Mouse (Mus musculus) liver, embryonic 15.5 days (tissue): ENCODE results near the gene Gm1043. TPM values are rescaled to one million over a fixed set of nuclear protein-coding genes. Genes with fewer than 3 reads are reported as not detected.

Source experiments
- ATAC-seq: fragments of 200-750 bp; cut with Nextera tagmentation; 2 replicates; pipeline ENCODE4 v1.8.0; 2017; ENCODE audit warnings: moderate number of reproducible peaks, mild to moderate bottlenecking, moderate library complexity; ENCODE audit not compliant: insufficient read depth
- H3K27ac ChIP-seq: fragments of 300-500 bp; sonication (generic); replicated peaks from 2 replicates; pipeline ENCODE4 v1.5.1; 2015; ENCODE audit warnings: mild to moderate bottlenecking, inconsistent platforms
- H3K27me3 ChIP-seq: fragments of 300-500 bp; sonication (generic); 2 replicates; pipeline ENCODE4 v1.6.1; 2015; ENCODE audit warnings: mild to moderate bottlenecking, inconsistent platforms
- H3K36me3 ChIP-seq: fragments of 300-500 bp; sonication (generic); replicated peaks from 2 replicates; pipeline ENCODE4 v1.6.1; 2015; ENCODE audit warnings: moderate library complexity, mild to moderate bottlenecking, inconsistent platforms
- H3K4me1 ChIP-seq: fragments of 300-500 bp; sonication (generic); replicated peaks from 2 replicates; pipeline ENCODE4 v1.6.1; 2015; ENCODE audit warnings: inconsistent platforms
- H3K4me2 ChIP-seq: fragments of 300-500 bp; sonication (generic); 2 replicates; pipeline ENCODE4 v1.6.1; 2015; ENCODE audit warnings: moderate library complexity, mild to moderate bottlenecking, inconsistent platforms
- H3K4me3 ChIP-seq: fragments of 300-500 bp; sonication (generic); replicated peaks from 2 replicates; pipeline ENCODE4 v1.5.1; 2015; ENCODE audit warnings: mild to moderate bottlenecking, inconsistent platforms
- H3K9ac ChIP-seq: fragments of 300-500 bp; sonication (generic); 2 replicates; pipeline ENCODE4 v1.6.1; 2015; ENCODE audit warnings: moderate library complexity, mild to moderate bottlenecking, inconsistent platforms
- H3K9me3 ChIP-seq: fragments of 300-500 bp; sonication (generic); replicated peaks from 2 replicates; pipeline ENCODE4 v1.6.1; 2016; ENCODE audit warnings: inconsistent platforms
- WGBS: fragments of 180-500 bp; shearing (Covaris S2); methylation state at CpG from one replicate; pipeline ENCODE4 v1.1.7; 2015; ENCODE audit warnings: mixed read lengths; ENCODE audit not compliant: insufficient replicate concordance; 5-methylcytosine and 5-hydroxymethylcytosine counted together
- polyA plus RNA-seq: library from polyadenylated mRNA; unstranded; fragments of >200 nt; fragmentation: Nextera tagmentation; extraction: Ambion mirVana; gene quantifications from 2 replicates; pipeline ENCODE4 v1.2.1, GENCODE M21; 2015

The Gm1043 gene
- polyA plus RNA-seq, 1 experiment from 2014 or later: not detected

DNA sequence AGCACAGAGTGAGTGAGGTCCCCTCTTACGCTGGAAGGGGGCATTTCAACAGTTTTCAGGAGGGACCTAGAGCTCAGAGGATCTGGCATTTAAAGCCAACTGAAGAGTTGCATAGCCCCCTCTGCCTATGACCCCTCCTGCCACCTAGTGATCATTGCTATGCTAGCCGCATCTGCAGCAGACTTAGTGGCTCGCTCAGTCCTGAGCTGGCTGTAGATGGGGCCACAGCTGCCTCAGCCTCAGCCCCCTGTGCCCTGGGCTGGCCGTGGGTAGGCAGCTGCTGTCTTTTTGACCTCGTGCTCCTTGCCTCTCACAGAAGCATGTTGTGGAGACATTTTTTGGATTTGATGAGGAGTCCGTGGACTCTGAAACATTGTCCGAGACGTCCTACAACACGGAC is 32.0 kb downstream of the Gm1043 start:
- Histone ChIP-seq H3K4me2 (no peak overlapping the region), H3K9me3 (no peaks in the 10 kb centered on the region), H3K36me3 (no peaks in the 10 kb centered on the region), H3K4me3 (no peak overlapping the region), H3K27ac (no peak overlapping the region), H3K4me1 (no peaks in the 10 kb centered on the region), H3K9ac (no peak overlapping the region), H3K27me3 (no peaks in the 10 kb centered on the region)
- no peak for ATAC-seq
- WGBS: 48% methylated on average over 9 of the region's 9 CpGs

DNA sequence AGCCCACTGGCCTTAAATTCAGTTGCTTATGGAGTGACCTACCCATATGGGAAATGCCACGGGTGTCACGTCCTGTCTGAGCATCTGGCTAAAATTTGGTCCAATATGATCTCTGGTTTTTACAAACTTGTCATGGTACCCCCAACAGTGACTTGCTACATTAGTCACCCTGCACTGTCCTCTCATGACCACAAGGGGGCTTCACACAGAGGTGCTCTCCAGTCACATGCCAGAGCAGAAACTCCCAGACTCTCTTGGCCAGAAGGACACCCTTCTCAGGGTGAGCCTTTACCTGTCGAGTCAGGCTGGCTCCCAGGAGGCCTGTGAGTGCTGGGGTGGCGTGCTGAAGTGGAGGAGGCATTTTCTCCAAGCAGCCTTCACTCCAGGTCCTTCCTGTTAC is 33.1 kb downstream of the Gm1043 start:
- Histone ChIP-seq H3K4me1 (no peaks in the 10 kb centered on the region), H3K27ac (no peak overlapping the region), H3K36me3 (no peaks in the 10 kb centered on the region), H3K4me2 (no peak overlapping the region), H3K9ac (no peak overlapping the region), H3K4me3 (no peak overlapping the region), H3K27me3 (no peaks in the 10 kb centered on the region), H3K9me3 (no peaks in the 10 kb centered on the region)
- 28% methylated on average over 4 of the region's 4 CpGs for WGBS
- no peak for ATAC-seq

DNA sequence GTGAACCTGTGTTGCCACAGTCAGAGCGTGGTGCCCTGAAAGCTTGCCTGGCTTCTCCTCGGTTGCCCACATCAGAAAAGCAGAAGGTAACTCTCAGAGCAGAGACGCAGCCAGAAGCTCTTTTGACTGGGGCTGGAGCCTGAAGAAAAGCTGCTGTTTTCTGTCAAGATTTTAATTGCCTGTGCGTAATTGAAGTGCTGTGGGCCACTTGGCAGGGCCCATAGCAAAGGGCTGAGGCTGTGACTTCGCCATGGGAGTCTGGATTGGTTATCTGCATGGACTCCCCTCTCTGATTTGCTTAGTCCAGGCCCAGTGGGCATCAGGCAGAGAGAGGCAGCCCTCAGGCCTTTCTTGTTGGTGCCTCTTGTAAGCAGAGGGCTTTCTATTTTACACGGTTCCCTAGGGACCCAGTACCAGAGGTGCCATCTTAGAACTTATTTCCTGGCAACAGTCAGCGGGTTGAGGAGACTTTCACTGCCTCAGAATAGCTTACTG is 36.1 kb downstream of the Gm1043 start:
- Histone ChIP-seq H3K36me3 (no peaks in the 10 kb centered on the region), H3K9ac (no peak overlapping the region), H3K4me3 (no peak overlapping the region), H3K4me1 (no peaks in the 10 kb centered on the region), H3K27ac (no peak overlapping the region), H3K4me2 (no peak overlapping the region), H3K9me3 (no peaks in the 10 kb centered on the region), H3K27me3 (no peaks in the 10 kb centered on the region)
- no peak for ATAC-seq
- WGBS: 55% methylated on average over 7 of the region's 7 CpGs

DNA sequence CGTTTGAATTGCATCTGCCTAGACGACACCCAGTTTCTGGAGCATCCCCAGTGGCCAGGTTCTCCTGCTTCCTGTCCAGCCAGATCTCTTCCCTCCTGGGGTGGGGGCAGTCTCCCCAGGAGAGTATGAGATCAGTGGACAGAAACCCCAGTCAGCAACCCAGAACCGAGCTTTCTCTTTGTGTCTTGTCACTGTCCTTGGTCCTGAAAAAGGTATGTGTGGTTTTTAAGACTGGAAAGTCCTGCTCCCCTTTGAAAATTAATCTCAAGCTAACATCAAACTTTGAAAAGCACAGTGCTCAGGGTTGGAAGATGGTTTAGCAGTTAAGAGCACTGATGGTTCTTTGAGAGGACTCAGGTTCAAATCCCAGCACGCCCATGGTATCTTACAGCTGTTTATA is 46.7 kb downstream of the Gm1043 start:
- Histone ChIP-seq H3K27me3 (no peaks in the 10 kb centered on the region), H3K9ac (no peak overlapping the region), H3K4me3 (no peak overlapping the region), H3K4me2 (no peak overlapping the region), H3K4me1 (no peaks in the 10 kb centered on the region), H3K36me3 (no peaks in the 10 kb centered on the region), H3K9me3 (no peaks in the 10 kb centered on the region), H3K27ac (no peak overlapping the region)
- WGBS: 39% methylated on average over 4 of the region's 4 CpGs
- no peak for ATAC-seq

DNA sequence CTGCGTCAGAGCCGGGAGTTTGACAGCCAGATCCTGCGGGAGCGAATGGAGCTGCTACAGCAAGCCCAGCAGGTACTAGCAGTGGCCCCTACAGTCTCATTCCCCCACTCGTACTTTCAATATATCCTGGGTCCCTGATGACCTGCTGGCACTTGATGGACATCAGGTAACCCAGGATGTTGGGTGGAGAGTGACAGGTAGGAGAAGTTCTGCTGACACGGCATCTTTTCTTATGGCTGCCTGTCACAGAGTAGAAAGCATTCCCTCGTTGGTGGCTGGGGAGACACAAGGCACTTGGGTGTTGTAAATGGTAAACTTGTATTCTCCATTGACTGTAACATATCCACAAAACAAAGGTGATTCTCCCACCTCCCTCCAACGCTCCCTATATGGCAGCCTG is 56.6 kb downstream of the Gm1043 start:
- H3K27me3 ChIP-seq: no peaks in the 10 kb centered on the region
- H3K4me1 ChIP-seq: no peaks in the 10 kb centered on the region
- H3K27ac ChIP-seq: no peak overlapping the region
- WGBS: 51% methylated on average over 8 of the region's 8 CpGs
- H3K4me2 ChIP-seq: no peak overlapping the region
- H3K9me3 ChIP-seq: no peaks in the 10 kb centered on the region
- no peak overlapping the region for H3K9ac ChIP-seq
- H3K4me3 ChIP-seq: no peak overlapping the region
- no peak for ATAC-seq
- H3K36me3 ChIP-seq: no peaks in the 10 kb centered on the region

DNA sequence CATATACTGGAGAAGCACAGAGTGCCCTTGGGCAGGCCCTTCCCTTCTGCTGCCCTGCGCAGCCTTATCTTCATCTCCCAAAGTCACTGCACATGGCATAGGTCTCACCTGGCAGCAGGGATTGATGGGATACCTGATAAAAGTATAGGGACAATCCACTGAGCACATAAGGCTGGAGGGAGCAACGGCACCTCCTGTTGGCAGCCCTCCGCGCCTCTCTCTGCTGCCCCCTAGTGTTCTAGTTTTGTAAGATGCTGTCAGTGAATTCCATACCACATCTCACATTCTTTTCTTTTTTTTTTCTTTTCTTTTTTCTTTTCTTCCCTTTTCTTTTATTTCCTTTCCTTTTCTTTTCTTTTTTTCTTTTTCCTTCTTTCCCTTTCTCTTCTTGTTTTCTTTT is 62.4 kb downstream of the Gm1043 start:
- Histone ChIP-seq H3K4me2 (no peak overlapping the region), H3K4me3 (no peak overlapping the region), H3K27me3 (no peaks in the 10 kb centered on the region), H3K36me3 (no peaks in the 10 kb centered on the region), H3K9me3 (no peaks in the 10 kb centered on the region), H3K27ac (no peak overlapping the region), H3K4me1 (no peaks in the 10 kb centered on the region), H3K9ac (no peak overlapping the region)
- ATAC-seq: no peak
- 11% methylated on average over 4 of the region's 4 CpGs for WGBS

DNA sequence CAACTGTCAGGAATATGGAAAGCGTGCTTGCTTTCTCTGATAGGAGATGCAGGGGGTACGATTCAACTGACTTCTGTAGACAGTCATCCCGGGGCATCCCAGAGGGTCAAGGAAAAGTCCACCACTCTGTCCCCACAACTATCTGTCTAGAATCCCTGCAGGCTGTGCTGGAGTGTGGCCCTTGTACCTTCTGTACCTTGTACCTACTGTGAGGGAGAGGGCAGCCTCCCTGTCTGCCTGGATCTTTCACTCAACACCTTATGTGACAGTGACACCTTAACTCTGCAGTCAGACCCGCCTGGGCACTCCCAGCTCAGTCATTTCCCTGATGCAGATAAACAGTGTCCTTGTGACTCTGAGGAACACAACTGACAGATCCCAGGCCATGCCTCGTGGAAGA is 65.5 kb downstream of the Gm1043 start:
- Histone ChIP-seq H3K27me3 (no peaks in the 10 kb centered on the region), H3K36me3 (no peaks in the 10 kb centered on the region), H3K9me3 (no peaks in the 10 kb centered on the region), H3K4me2 (no peak overlapping the region), H3K4me3 (no peak overlapping the region), H3K9ac (no peak overlapping the region), H3K4me1 (no peaks in the 10 kb centered on the region), H3K27ac (no peak overlapping the region)
- no peak for ATAC-seq
- WGBS: 38% methylated on average over 5 of the region's 5 CpGs

DNA sequence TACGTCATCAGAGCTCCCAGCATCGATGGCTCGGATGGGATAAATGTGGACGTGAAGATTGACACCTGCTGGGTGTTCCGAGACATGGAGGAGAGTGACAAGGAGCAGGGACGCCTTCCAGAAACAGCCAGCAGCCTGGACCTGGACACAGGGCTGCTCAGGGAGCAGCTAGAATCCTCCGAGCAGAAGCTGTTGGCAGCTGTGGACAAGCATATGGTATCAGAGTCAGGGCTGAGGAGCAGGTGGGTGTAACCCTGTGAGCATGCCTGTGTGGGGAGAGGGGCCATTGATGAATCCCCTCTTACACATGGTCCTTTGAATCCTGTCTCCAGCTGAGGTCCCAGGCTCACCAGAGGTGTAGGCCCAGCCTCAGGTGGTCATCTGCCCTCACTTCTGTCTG is 69.3 kb downstream of the Gm1043 start:
- Histone ChIP-seq H3K27me3 (no peaks in the 10 kb centered on the region; the same call in 1 of the 2 replicates), H3K9ac (no peak overlapping the region), H3K27ac (no peak overlapping the region), H3K4me3 (no peak overlapping the region), H3K9me3 (no peaks in the 10 kb centered on the region), H3K36me3 (no peaks in the 10 kb centered on the region), H3K4me1 (no peaks in the 10 kb centered on the region), H3K4me2 (no peak overlapping the region)
- ATAC-seq: no peak
- WGBS: 53% methylated on average over 7 of the region's 7 CpGs

DNA sequence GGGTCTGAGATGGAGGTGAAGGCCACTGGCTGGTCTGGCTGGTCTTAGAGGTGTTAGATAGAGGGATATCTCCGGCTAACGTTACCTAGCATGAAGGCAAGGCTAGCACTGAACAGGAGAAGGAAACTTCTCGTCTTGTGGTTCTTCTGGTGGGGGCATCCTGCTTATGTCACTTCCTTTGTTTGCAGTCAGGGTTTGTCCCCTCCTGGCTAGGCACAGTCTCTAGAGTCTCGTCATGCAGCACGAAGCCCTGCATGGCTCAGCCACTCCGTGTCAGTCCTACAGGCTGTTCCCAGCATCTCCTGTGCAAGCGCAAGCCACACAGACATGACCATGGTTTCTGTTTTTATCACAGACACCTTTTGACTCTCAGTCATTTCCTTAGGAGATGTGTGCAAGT is 73.2 kb downstream of the Gm1043 start:
- H3K9ac ChIP-seq: no peak overlapping the region
- H3K36me3 ChIP-seq: no peaks in the 10 kb centered on the region
- H3K4me3 ChIP-seq: no peak overlapping the region
- H3K4me2 ChIP-seq: no peak overlapping the region
- no peaks in the 10 kb centered on the region for H3K4me1 ChIP-seq
- H3K27me3 ChIP-seq: peaks cover 25% of the 10 kb centered on the region
- no peaks in the 10 kb centered on the region for H3K9me3 ChIP-seq
- H3K27ac ChIP-seq: no peak overlapping the region
- WGBS: 46% methylated on average over 7 of the region's 7 CpGs
- no peak for ATAC-seq

DNA sequence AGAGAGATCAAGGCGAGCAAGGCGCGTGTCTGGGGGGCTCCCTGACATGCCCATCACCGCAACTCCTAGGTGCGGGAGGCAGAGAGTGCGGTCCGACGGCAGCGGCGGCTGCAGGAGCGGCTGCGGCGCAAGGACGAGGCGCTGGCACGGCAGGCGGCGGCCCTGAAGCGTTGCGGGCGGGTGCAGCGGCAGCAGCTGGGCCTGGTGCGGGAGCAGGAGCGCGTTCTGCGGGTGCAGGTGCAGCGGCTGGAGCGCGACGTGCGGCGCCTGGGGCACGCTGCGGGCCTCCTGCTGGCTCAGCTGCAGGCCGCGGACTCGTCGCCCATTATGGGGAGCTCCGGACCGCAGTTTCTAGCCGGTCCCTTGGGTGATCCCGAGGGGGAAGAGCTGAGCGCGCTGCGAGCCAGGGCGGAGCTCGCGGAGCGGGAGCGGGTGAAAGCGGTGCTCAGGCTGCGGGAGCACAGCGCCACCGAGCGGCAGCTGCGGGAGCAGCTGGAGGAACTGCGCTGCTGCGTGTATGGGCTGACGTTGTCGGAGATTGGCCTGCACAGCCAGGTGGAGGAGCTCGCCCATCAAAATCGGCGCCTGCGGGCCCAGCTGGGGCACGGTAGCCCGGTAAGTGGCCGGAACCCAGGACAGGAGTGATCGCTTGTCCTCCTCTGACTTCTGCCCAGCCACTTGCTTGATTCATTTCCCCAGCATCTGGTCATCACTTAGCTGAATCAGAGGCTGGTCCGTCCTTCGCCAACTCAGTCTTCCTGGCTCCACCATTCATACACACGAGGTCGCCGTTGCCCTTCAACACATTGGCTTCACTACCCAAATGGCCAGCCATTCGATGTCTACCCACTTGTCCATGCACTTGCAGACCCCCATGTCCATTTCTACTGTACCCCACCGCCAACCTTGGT is 78.0 kb downstream of the Gm1043 start:
- ATAC-seq: no peak

DNA sequence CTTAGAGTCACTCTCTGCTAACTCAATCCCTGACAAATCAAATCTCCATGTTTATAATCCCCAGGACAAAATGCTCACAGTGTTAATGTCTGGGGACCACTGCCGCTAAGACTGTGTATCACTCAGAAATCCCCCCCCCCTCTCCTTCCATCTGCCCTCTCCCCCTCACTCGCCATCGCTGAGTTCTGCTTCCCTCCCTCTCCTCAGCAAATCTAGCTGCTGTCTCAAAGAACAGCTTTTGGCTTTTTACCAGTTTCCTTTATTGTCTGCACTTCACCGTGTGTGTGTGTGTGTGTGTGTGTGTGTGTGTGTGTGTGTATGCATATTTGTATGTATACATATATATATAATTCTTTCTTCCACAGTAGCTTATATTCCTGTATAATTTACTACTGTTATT is 91.3 kb downstream of the Gm1043 start:
- Histone ChIP-seq H3K4me2 (no peak overlapping the region), H3K4me1 (no peaks in the 10 kb centered on the region), H3K4me3 (no peak overlapping the region), H3K27me3 (no peaks in the 10 kb centered on the region), H3K9me3 (no peaks in the 10 kb centered on the region), H3K27ac (no peak overlapping the region), H3K36me3 (no peaks in the 10 kb centered on the region), H3K9ac (no peak overlapping the region)
- ATAC-seq: no peak
- WGBS: 46% methylated on average over 4 of the region's 4 CpGs

More for the DNA sequence above, 78.0 kb downstream of the Gm1043 start:
- no peaks in the 10 kb centered on the region for H3K9me3 ChIP-seq
- peak overlapping the region; percentile 15; the same call in 1 of the 2 replicates for H3K4me2 ChIP-seq
- WGBS: 7% methylated on average over 75 of the region's 75 CpGs
- H3K27me3 ChIP-seq: peaks cover 47% of the 10 kb centered on the region
- no peak overlapping the region for H3K9ac ChIP-seq
- no peak overlapping the region for H3K4me3 ChIP-seq
- H3K36me3 ChIP-seq: no peaks in the 10 kb centered on the region
- no peak overlapping the region for H3K27ac ChIP-seq
- no peaks in the 10 kb centered on the region for H3K4me1 ChIP-seq

DNA sequence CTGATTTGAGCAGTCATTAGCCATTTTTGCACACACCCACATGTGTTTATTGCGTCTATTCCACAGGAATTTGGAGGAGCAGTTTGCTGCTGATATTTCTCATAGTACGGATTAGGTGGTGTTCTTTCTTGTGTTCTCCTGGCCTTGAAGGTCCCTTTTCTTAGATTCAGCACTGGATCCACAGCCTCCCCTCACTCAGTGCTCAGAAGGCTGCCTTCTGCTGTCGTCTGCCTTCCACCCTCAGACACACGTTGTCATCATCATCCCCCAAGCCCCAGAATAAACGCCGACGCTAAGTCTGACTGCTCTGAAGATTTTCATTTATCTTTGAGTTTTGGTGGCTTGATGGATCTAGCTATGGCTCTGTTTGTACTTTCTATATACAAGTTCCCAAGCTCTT is 91.9 kb downstream of the Gm1043 start:
- H3K9me3 ChIP-seq: no peaks in the 10 kb centered on the region

More for the DNA sequence above, 91.9 kb downstream of the Gm1043 start:
- no peak overlapping the region for H3K4me3 ChIP-seq
- WGBS: 56% methylated on average over 7 of the region's 7 CpGs
- no peak overlapping the region for H3K27ac ChIP-seq
- H3K4me2 ChIP-seq: no peak overlapping the region
- H3K4me1 ChIP-seq: no peaks in the 10 kb centered on the region
- no peak overlapping the region for H3K9ac ChIP-seq
- no peaks in the 10 kb centered on the region for H3K27me3 ChIP-seq
- no peaks in the 10 kb centered on the region for H3K36me3 ChIP-seq
- no peak for ATAC-seq
